Mouse (Mus musculus): ENCODE data around the gene Arpc5.
"Not testable (repeated sequence)": the region's sequence is repeated elsewhere in the genome, so short reads cannot be mapped to it uniquely, and the experiment has no call there.

The Arpc5 gene

GRCm38 (mm10) chr1:152779071-152779737 is 12.9 kb downstream of the Arpc5 start:
- peak; percentile 81 for DNase-seq (ENCODE audit: low spot score)

GRCm38 (mm10) chr1:152784620-152785019 is 18.3 kb downstream of the Arpc5 start:
- DNase-seq (ENCODE audit: low spot score), result no peak

- not testable (repeated sequence) for DNase-seq (ENCODE audit: low spot score)
Observed at GRCm38 (mm10) chr1:152785446-152785845, 19.1 kb downstream of the Arpc5 start.

GRCm38 (mm10) chr1:152786953-152787352 is 20.6 kb downstream of the Arpc5 start:
- no peak for DNase-seq (ENCODE audit: low spot score)

- peak; percentile 51 for DNase-seq (ENCODE audit: low spot score)
Observed at GRCm38 (mm10) chr1:152788121-152788660, 21.8 kb downstream of the Arpc5 start.

- peak; percentile 85 for DNase-seq (ENCODE audit: low spot score)
Observed at GRCm38 (mm10) chr1:152790254-152790653, 23.9 kb downstream of the Arpc5 start.

GRCm38 (mm10) chr1:152790821-152791220 is 24.5 kb downstream of the Arpc5 start:
- peak; percentile 31 for DNase-seq (ENCODE audit: low spot score)

- peak; percentile 63 for DNase-seq (ENCODE audit: low spot score)
Observed at GRCm38 (mm10) chr1:152791269-152791668, 24.9 kb downstream of the Arpc5 start.

- peak; percentile 70 for DNase-seq (ENCODE audit: low spot score)
Observed at GRCm38 (mm10) chr1:152792736-152793494, 26.6 kb downstream of the Arpc5 start.

- DNase-seq (ENCODE audit: low spot score), result peak; percentile 63
Observed at GRCm38 (mm10) chr1:152793495-152794130, 27.3 kb downstream of the Arpc5 start.

- DNase-seq (ENCODE audit: low spot score), result no peak
Observed at GRCm38 (mm10) chr1:152795688-152796255, 29.4 kb downstream of the Arpc5 start.

- DNase-seq (ENCODE audit: low spot score), result no peak
Observed at GRCm38 (mm10) chr1:152796683-152797263, 30.4 kb downstream of the Arpc5 start.

- no peak for DNase-seq (ENCODE audit: low spot score)
Observed at GRCm38 (mm10) chr1:152798125-152798524, 31.8 kb downstream of the Arpc5 start.

GRCm38 (mm10) chr1:152799897-152800296 is 33.6 kb downstream of the Arpc5 start, which contains the start of gene Ncf2:
TSS of gene Ncf2 (plus strand) at chr1:152800194.
- DNase-seq (ENCODE audit: low spot score), result peak; percentile 47

GRCm38 (mm10) chr1:152800633-152801176 is 34.4 kb downstream of the Arpc5 start:
- DNase-seq (ENCODE audit: low spot score), result no peak

- no peak for DNase-seq (ENCODE audit: low spot score)
Observed at GRCm38 (mm10) chr1:152804907-152805306, 38.6 kb downstream of the Arpc5 start.

GRCm38 (mm10) chr1:152807619-152808391 is 41.5 kb downstream of the Arpc5 start:
- DNase-seq (ENCODE audit: low spot score), result no peak

- no peak for DNase-seq (ENCODE audit: low spot score)
Observed at GRCm38 (mm10) chr1:152808392-152808680, 42.0 kb downstream of the Arpc5 start.

- DNase-seq (ENCODE audit: low spot score), result peak; percentile 57
Observed at GRCm38 (mm10) chr1:152809541-152810252, 43.4 kb downstream of the Arpc5 start.
